Mouse (Mus musculus): Measurements from ENCODE around the gene Zbtb8os. TPM values are rescaled to one million over a fixed set of nuclear protein-coding genes. Genes with fewer than 3 reads are reported as not detected.

The Zbtb8os gene
- polyA plus RNA-seq, 1 experiment from 2014 or later = 62.6 TPM

- H3K27ac ChIP-seq = no peak overlapping the region
- WGBS = 80% methylated on average over 4 of the region's 4 CpGs
Observed at GRCm38 (mm10) chr4:129399813-129400212, 64.3 kb downstream of the Zbtb8os start.

More at GRCm38 (mm10) chr4:129399813-129400212, 64.3 kb downstream of the Zbtb8os start:
- Histone ChIP-seq H3K4me2 (replicated peaks) (no peak overlapping the region), H3K9ac (no peak overlapping the region), H3K27me3 (replicated peaks) (no peaks in the 10 kb centered on the region), H3K4me3 (replicated peaks) (no peak overlapping the region), H3K36me3 (no peaks in the 10 kb centered on the region), H3K4me1 (replicated peaks) (no peaks in the 10 kb centered on the region), H3K9me3 (no peaks in the 10 kb centered on the region)
- no peak for ATAC-seq

Other genes with a start within 250 kb of the Zbtb8os start
- gene Tmem54, start 230.1 kb upstream of the Zbtb8os start, polyA plus RNA-seq (2015; fragmentation: Nextera tagmentation; extraction: Ambion mirVana) = 90.0 and 106 TPM in 2 replicates
- gene Hpca, start 213.7 kb upstream of the Zbtb8os start, polyA plus RNA-seq (2015; fragmentation: Nextera tagmentation; extraction: Ambion mirVana) = 4.1 and 5.2 TPM in 2 replicates
- gene Fndc5, start 198.7 kb upstream of the Zbtb8os start, polyA plus RNA-seq (2015; fragmentation: Nextera tagmentation; extraction: Ambion mirVana) = 2.7 and 2.9 TPM in 2 replicates
- gene S100pbp, start 146.0 kb upstream of the Zbtb8os start, polyA plus RNA-seq (2015; fragmentation: Nextera tagmentation; extraction: Ambion mirVana) = 12.5 and 14.5 TPM in 2 replicates
- 94.2 and 97.2 TPM in 2 replicates for gene Yars, start 145.9 kb upstream of the Zbtb8os start, polyA plus RNA-seq (2015; fragmentation: Nextera tagmentation; extraction: Ambion mirVana)
- 9.7 and 10.3 TPM in 2 replicates for gene C77080, start 74.3 kb upstream of the Zbtb8os start, polyA plus RNA-seq (2015; fragmentation: Nextera tagmentation; extraction: Ambion mirVana)
- gene Sync, start 48.1 kb upstream of the Zbtb8os start, polyA plus RNA-seq (2015; fragmentation: Nextera tagmentation; extraction: Ambion mirVana) = 1.2 TPM in 2 replicates
- 310 and 386 TPM in 2 replicates for gene Rbbp4, start 325 bp upstream of the Zbtb8os start, polyA plus RNA-seq (2015; fragmentation: Nextera tagmentation; extraction: Ambion mirVana)
- gene Zbtb8a, start 42.4 kb downstream of the Zbtb8os start, polyA plus RNA-seq (2015; fragmentation: Nextera tagmentation; extraction: Ambion mirVana) = 15.1 and 15.4 TPM in 2 replicates
- gene Zbtb8b, start 105.2 kb downstream of the Zbtb8os start, polyA plus RNA-seq (2015; fragmentation: Nextera tagmentation; extraction: Ambion mirVana) = 1.1 and 1.2 TPM in 2 replicates
- gene Bsdc1, start 125.9 kb downstream of the Zbtb8os start, polyA plus RNA-seq (2015; fragmentation: Nextera tagmentation; extraction: Ambion mirVana) = 22.1 and 24.9 TPM in 2 replicates
- gene Tssk3, start 155.3 kb downstream of the Zbtb8os start, polyA plus RNA-seq (2015; fragmentation: Nextera tagmentation; extraction: Ambion mirVana) = not detected in 2 replicates
- gene Fam229a, start 155.5 kb downstream of the Zbtb8os start, polyA plus RNA-seq (2015; fragmentation: Nextera tagmentation; extraction: Ambion mirVana) = not detected in 2 replicates
- 432 and 487 TPM in 2 replicates for gene Marcksl1, start 177.9 kb downstream of the Zbtb8os start, polyA plus RNA-seq (2015; fragmentation: Nextera tagmentation; extraction: Ambion mirVana)
- gene Hdac1, start 207.0 kb downstream of the Zbtb8os start, polyA plus RNA-seq (2015; fragmentation: Nextera tagmentation; extraction: Ambion mirVana) = 200 and 203 TPM in 2 replicates
- 7.6 and 9.7 TPM in 2 replicates for gene Lck, start 237.9 kb downstream of the Zbtb8os start, polyA plus RNA-seq (2015; fragmentation: Nextera tagmentation; extraction: Ambion mirVana)
- 3.0 and 3.3 TPM in 2 replicates for gene Fam167b, start 242.9 kb downstream of the Zbtb8os start, polyA plus RNA-seq (2015; fragmentation: Nextera tagmentation; extraction: Ambion mirVana)

All from intestine, embryonic 15.5 days (tissue).